Mouse (Mus musculus): ENCODE results near the gene Gm5447.

- TF ChIP-seq CTCF (IDR thresholded peaks at IDR 0.05; ENCODE audit: low read depth, low read length) (no peak), EP300 (IDR thresholded peaks at IDR 0.05; ENCODE audit: insufficient read depth, low read depth, low read length) (no peak), POLR2A (IDR thresholded peaks at IDR 0.05; ENCODE audit: insufficient read depth, low read length) (no peak)
Measured at GRCm38 (mm10) chr13:30960714-30961113, 13.3 kb upstream of the Gm5447 start.
